Mouse (Mus musculus): ENCODE measurements around the gene Echdc3. TPM values are rescaled to one million over a fixed set of nuclear protein-coding genes. Genes with fewer than 3 reads are reported as not detected.

The Echdc3 gene
- polyA plus RNA-seq, 1 experiment: 1.0 TPM

- DNase-seq (ENCODE audit: low read depth): no peak
- TF ChIP-seq POLR2A (IDR thresholded peaks at IDR 0.05; ENCODE audit: borderline replicate concordance, extremely low read depth, insufficient read depth, insufficient read length, poor library complexity, severe bottlenecking): no peak
- TF ChIP-seq CTCF (IDR thresholded peaks at IDR 0.05; ENCODE audit: borderline replicate concordance, extremely low read depth, insufficient read depth, insufficient read length): no peak
These were observed 28.6 kb upstream of the Echdc3 start for GRCm38 (mm10) chr2:6241446-6241845.

- DNase-seq (ENCODE audit: low read depth): peak; percentile 49
- TF ChIP-seq POLR2A (IDR thresholded peaks at IDR 0.05; ENCODE audit: borderline replicate concordance, extremely low read depth, insufficient read depth, insufficient read length, poor library complexity, severe bottlenecking): no peak
- no peak for TF ChIP-seq CTCF (IDR thresholded peaks at IDR 0.05; ENCODE audit: borderline replicate concordance, extremely low read depth, insufficient read depth, insufficient read length)
These were observed 27.2 kb upstream of the Echdc3 start for GRCm38 (mm10) chr2:6240072-6240471.

GRCm38 (mm10) chr2:6239333-6239732, 26.5 kb upstream of the Echdc3 start:
- no peak for DNase-seq (ENCODE audit: low read depth)
- TF ChIP-seq POLR2A (IDR thresholded peaks at IDR 0.05; ENCODE audit: borderline replicate concordance, extremely low read depth, insufficient read depth, insufficient read length, poor library complexity, severe bottlenecking) (no peak), CTCF (IDR thresholded peaks at IDR 0.05; ENCODE audit: borderline replicate concordance, extremely low read depth, insufficient read depth, insufficient read length) (no peak)

- TF ChIP-seq POLR2A (IDR thresholded peaks at IDR 0.05; ENCODE audit: borderline replicate concordance, extremely low read depth, insufficient read depth, insufficient read length, poor library complexity, severe bottlenecking): no peak
- no peak for TF ChIP-seq CTCF (IDR thresholded peaks at IDR 0.05; ENCODE audit: borderline replicate concordance, extremely low read depth, insufficient read depth, insufficient read length)
- no peak for DNase-seq (ENCODE audit: low read depth)
These were observed 25.8 kb upstream of the Echdc3 start for GRCm38 (mm10) chr2:6238679-6239078.

- TF ChIP-seq CTCF (IDR thresholded peaks at IDR 0.05; ENCODE audit: borderline replicate concordance, extremely low read depth, insufficient read depth, insufficient read length): no peak
- TF ChIP-seq POLR2A (IDR thresholded peaks at IDR 0.05; ENCODE audit: borderline replicate concordance, extremely low read depth, insufficient read depth, insufficient read length, poor library complexity, severe bottlenecking): no peak
- no peak for DNase-seq (ENCODE audit: low read depth)
These were observed 25.4 kb upstream of the Echdc3 start for GRCm38 (mm10) chr2:6238244-6238643.

- TF ChIP-seq CTCF (IDR thresholded peaks at IDR 0.05; ENCODE audit: borderline replicate concordance, extremely low read depth, insufficient read depth, insufficient read length) (no peak), POLR2A (IDR thresholded peaks at IDR 0.05; ENCODE audit: borderline replicate concordance, extremely low read depth, insufficient read depth, insufficient read length, poor library complexity, severe bottlenecking) (no peak)
- no peak for DNase-seq (ENCODE audit: low read depth)
These were observed 20.5 kb upstream of the Echdc3 start for GRCm38 (mm10) chr2:6233353-6233752.

- no peak for TF ChIP-seq CTCF (IDR thresholded peaks at IDR 0.05; ENCODE audit: borderline replicate concordance, extremely low read depth, insufficient read depth, insufficient read length)
- TF ChIP-seq POLR2A (IDR thresholded peaks at IDR 0.05; ENCODE audit: borderline replicate concordance, extremely low read depth, insufficient read depth, insufficient read length, poor library complexity, severe bottlenecking): no peak
- no peak for DNase-seq (ENCODE audit: low read depth)
These were observed 19.9 kb upstream of the Echdc3 start for GRCm38 (mm10) chr2:6232755-6233154.

GRCm38 (mm10) chr2:6230865-6231264, 18.0 kb upstream of the Echdc3 start:
- no peak for DNase-seq (ENCODE audit: low read depth)
- no peak for TF ChIP-seq CTCF (IDR thresholded peaks at IDR 0.05; ENCODE audit: borderline replicate concordance, extremely low read depth, insufficient read depth, insufficient read length)
- TF ChIP-seq POLR2A (IDR thresholded peaks at IDR 0.05; ENCODE audit: borderline replicate concordance, extremely low read depth, insufficient read depth, insufficient read length, poor library complexity, severe bottlenecking): no peak

GRCm38 (mm10) chr2:6229597-6230290, 16.9 kb upstream of the Echdc3 start:
- DNase-seq (ENCODE audit: low read depth): no peak

GRCm38 (mm10) chr2:6227059-6227445, 14.2 kb upstream of the Echdc3 start:
- DNase-seq (ENCODE audit: low read depth): peak; percentile 43

More at GRCm38 (mm10) chr2:6229597-6230290, 16.9 kb upstream of the Echdc3 start:
- TF ChIP-seq CTCF (IDR thresholded peaks at IDR 0.05; ENCODE audit: borderline replicate concordance, extremely low read depth, insufficient read depth, insufficient read length) (no peak), POLR2A (IDR thresholded peaks at IDR 0.05; ENCODE audit: borderline replicate concordance, extremely low read depth, insufficient read depth, insufficient read length, poor library complexity, severe bottlenecking) (no peak)

GRCm38 (mm10) chr2:6226361-6227058, 13.7 kb upstream of the Echdc3 start:
- no peak for TF ChIP-seq CTCF (IDR thresholded peaks at IDR 0.05; ENCODE audit: borderline replicate concordance, extremely low read depth, insufficient read depth, insufficient read length)
- no peak for TF ChIP-seq POLR2A (IDR thresholded peaks at IDR 0.05; ENCODE audit: borderline replicate concordance, extremely low read depth, insufficient read depth, insufficient read length, poor library complexity, severe bottlenecking)
- DNase-seq (ENCODE audit: low read depth): no peak

More at GRCm38 (mm10) chr2:6227059-6227445, 14.2 kb upstream of the Echdc3 start:
- TF ChIP-seq POLR2A (IDR thresholded peaks at IDR 0.05; ENCODE audit: borderline replicate concordance, extremely low read depth, insufficient read depth, insufficient read length, poor library complexity, severe bottlenecking): no peak
- no peak for TF ChIP-seq CTCF (IDR thresholded peaks at IDR 0.05; ENCODE audit: borderline replicate concordance, extremely low read depth, insufficient read depth, insufficient read length)

Measured in brain, embryonic 14.5 days (tissue).